Mouse (Mus musculus): ENCODE measurements around the gene Gm765. TPM values are rescaled to one million over a fixed set of nuclear protein-coding genes. Genes with fewer than 3 reads are reported as not detected.

The Gm765 gene
- polyA plus RNA-seq, 1 experiment from 2014 or later, result not detected

GRCm38 (mm10) chr6:98208051-98208450 lies 134.5 kb downstream of the Gm765 start:
- Histone ChIP-seq H3K4me1 (replicated peaks; ENCODE audit: control insufficient read depth, insufficient read depth, low read length) (no peaks in the 10 kb centered on the region), H3K36me3 (ENCODE audit: control insufficient read depth, insufficient read depth, low read length) (no peaks in the 10 kb centered on the region), H3K4me3 (ENCODE audit: low read depth, low read length) (no peak overlapping the region), H3K9me3 (ENCODE audit: control insufficient read depth, low read length) (no peaks in the 10 kb centered on the region), H3K4me2 (no peak overlapping the region), H3K27me3 (replicated peaks; ENCODE audit: control insufficient read depth, insufficient read depth, low read length) (no peaks in the 10 kb centered on the region), H3K9ac (ENCODE audit: low read depth, low read length) (no peak overlapping the region), H3K27ac (ENCODE audit: low read depth, low read length) (no peak overlapping the region)
- 89% methylated on average over 8 of the region's 8 CpGs for WGBS
- DNase-seq (ENCODE audit: low spot score) (no peak), ATAC-seq (replicated peaks; ENCODE audit: low FRiP score) (no peak)

DNA sequence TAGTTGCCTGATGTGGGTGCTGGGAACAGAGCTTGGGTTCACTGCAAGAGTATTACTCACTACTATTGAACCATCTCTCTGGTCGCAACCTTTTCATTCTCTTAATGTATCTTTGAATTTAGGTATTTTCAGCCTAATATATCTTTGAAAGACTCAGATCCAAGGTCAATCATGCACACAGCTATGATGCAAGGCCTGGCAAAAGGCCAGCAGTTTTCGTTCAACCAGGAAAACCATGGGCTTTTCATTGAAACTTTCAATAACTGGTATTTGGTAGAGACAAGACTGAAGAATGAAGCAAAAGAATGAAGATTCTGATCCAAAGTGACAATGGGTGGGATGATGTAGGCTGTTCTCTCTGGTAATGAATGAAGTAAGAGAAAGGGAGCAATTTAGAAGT lies 143.8 kb downstream of the Gm765 start:
- no peak overlapping the region for H3K27ac ChIP-seq (ENCODE audit: low read depth, low read length)
- H3K4me3 ChIP-seq (ENCODE audit: low read depth, low read length), result no peak overlapping the region
- DNase-seq (ENCODE audit: low spot score), result no peak
- no peaks in the 10 kb centered on the region for H3K36me3 ChIP-seq (ENCODE audit: control insufficient read depth, insufficient read depth, low read length)
- H3K27me3 ChIP-seq (replicated peaks; ENCODE audit: control insufficient read depth, insufficient read depth, low read length), result no peaks in the 10 kb centered on the region
- no peaks in the 10 kb centered on the region for H3K4me1 ChIP-seq (replicated peaks; ENCODE audit: control insufficient read depth, insufficient read depth, low read length)
- ATAC-seq (replicated peaks; ENCODE audit: low FRiP score), result no peak
- H3K4me2 ChIP-seq, result no peak overlapping the region
- H3K9me3 ChIP-seq (ENCODE audit: control insufficient read depth, low read length), result no peaks in the 10 kb centered on the region
- no peak overlapping the region for H3K9ac ChIP-seq (ENCODE audit: low read depth, low read length)
- 90% methylated on average over 2 of the region's 2 CpGs for WGBS

DNA sequence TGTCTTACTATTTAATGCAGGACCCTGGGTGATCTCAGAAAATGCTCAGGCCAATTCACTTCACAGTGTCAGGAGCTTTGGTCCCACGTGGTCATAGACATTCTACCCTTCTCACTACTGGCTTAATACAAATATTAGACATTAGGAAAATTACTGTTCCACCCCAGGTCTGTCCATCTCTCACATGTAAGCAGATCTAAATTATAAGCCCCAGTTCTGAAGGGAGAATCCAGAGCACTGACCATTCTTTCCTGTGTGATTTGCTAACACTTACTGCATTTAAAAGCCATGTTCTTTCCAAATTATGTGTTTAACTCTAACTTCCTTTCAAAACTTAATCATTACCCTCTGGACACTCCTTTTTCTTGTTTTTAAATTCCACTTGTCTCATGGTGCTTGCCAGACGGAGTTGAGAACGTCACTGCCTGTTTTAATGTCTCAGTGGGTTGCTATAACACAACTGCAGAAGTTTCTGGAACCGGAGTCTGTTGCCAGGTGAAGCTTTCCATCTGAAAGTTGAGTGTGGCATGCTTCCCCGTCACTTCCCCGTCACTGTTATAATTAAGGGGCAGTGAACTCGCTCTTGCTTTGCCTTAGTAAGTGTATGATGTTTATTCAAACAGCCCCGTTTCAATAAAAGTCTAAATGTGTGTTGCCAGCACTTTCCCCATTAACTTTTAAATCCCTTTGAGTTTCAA lies 151.7 kb downstream of the Gm765 start:
- no peak for DNase-seq (ENCODE audit: low spot score)
- 75% methylated on average over 8 of the region's 8 CpGs for WGBS
- no peak overlapping the region for H3K4me2 ChIP-seq

More for the DNA sequence above, 151.7 kb downstream of the Gm765 start:
- Histone ChIP-seq H3K9ac (ENCODE audit: low read depth, low read length) (no peak overlapping the region), H3K27ac (ENCODE audit: low read depth, low read length) (no peak overlapping the region), H3K9me3 (ENCODE audit: control insufficient read depth, low read length) (no peaks in the 10 kb centered on the region), H3K4me3 (ENCODE audit: low read depth, low read length) (no peak overlapping the region), H3K36me3 (ENCODE audit: control insufficient read depth, insufficient read depth, low read length) (no peaks in the 10 kb centered on the region), H3K4me1 (replicated peaks; ENCODE audit: control insufficient read depth, insufficient read depth, low read length) (no peaks in the 10 kb centered on the region), H3K27me3 (replicated peaks; ENCODE audit: control insufficient read depth, insufficient read depth, low read length) (no peaks in the 10 kb centered on the region)
- ATAC-seq (replicated peaks; ENCODE audit: low FRiP score), result no peak
